Mouse (Mus musculus) olfactory bulb, adult 2 months (tissue): ENCODE data around the gene Alkbh8.

ENCODE experiments used
- CTCF ChIP-seq: fragments of 200-500 bp; IDR thresholded peaks from 2 replicates; pipeline ENCODE4 v1.5.1; 2012; ENCODE audit warnings: low read depth, mild to moderate bottlenecking, low read length, moderate library complexity; ENCODE audit not compliant: insufficient read depth
- POLR2A ChIP-seq: fragments of 200-500 bp; IDR thresholded peaks from 2 replicates; pipeline ENCODE4 v1.6.1; 2012; ENCODE audit warnings: mild to moderate bottlenecking, low read depth, low read length, moderate library complexity; ENCODE audit not compliant: insufficient read depth

DNA sequence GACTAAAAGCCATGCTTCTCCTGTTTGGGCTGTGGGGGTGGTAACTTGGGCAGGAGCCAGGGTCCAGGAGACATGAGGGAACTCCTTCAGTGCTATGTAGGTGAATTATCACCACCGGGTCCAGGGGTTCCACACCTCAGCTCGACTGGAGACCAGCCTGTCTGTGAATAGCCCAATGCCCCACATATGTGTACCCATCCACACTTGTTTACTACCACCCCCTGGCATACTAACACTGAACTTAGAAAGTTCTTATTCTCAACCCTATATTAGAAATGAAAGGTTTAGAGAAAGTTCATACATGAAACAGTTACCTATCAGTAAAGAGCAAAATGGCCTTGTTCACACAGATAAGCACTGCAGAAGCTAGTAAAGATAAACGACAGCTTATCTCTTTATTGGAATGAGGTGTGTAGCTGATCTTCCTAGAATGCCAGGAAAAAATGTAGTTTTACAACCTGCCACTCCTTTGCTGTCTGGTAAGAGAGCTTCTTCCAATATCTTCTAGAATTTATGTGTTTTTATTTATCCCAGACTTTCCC, 6.8 kb upstream of the Alkbh8 start:
- TF ChIP-seq CTCF (no peak), POLR2A (no peak)
